Mouse (Mus musculus) lung, embryonic 15.5 days (tissue): ENCODE measurements around the gene Nnmt. TPM values are rescaled to one million over a fixed set of nuclear protein-coding genes. Genes with fewer than 3 reads are reported as not detected.

Source experiments
- ATAC-seq: fragments of 200-750 bp; cut with Nextera tagmentation; 2 replicates; pipeline ENCODE4 v1.8.0; 2017; ENCODE audit warnings: moderate number of reproducible peaks, borderline replicate concordance; ENCODE audit not compliant: low FRiP score, low TSS enrichment; ENCODE audit errors: extremely low read depth
- H3K27ac ChIP-seq: fragments of 300-500 bp; sonication (generic); 2 replicates; pipeline ENCODE4 v1.5.1; 2015; ENCODE audit warnings: moderate library complexity, mild to moderate bottlenecking, inconsistent platforms
- H3K27me3 ChIP-seq: fragments of 300-500 bp; sonication (generic); 2 replicates; pipeline ENCODE4 v1.6.1; 2015; ENCODE audit warnings: inconsistent platforms
- H3K36me3 ChIP-seq: fragments of 300-500 bp; sonication (generic); 2 replicates; pipeline ENCODE4 v1.6.1; 2015; ENCODE audit warnings: inconsistent platforms
- H3K4me1 ChIP-seq: fragments of 300-500 bp; sonication (generic); 2 replicates; pipeline ENCODE4 v1.6.1; 2015; ENCODE audit warnings: inconsistent platforms
- H3K4me2 ChIP-seq: fragments of 300-500 bp; sonication (generic); 2 replicates; pipeline ENCODE4 v1.6.1; 2015; ENCODE audit warnings: inconsistent platforms, mild to moderate bottlenecking, moderate library complexity
- H3K4me3 ChIP-seq: fragments of 300-500 bp; sonication (generic); 2 replicates; pipeline ENCODE4 v1.5.1; 2015; ENCODE audit warnings: mild to moderate bottlenecking, inconsistent platforms
- H3K9ac ChIP-seq: fragments of 300-500 bp; sonication (generic); 2 replicates; pipeline ENCODE4 v1.6.1; 2015; ENCODE audit warnings: inconsistent platforms
- H3K9me3 ChIP-seq: fragments of 300-500 bp; sonication (generic); 2 replicates; pipeline ENCODE4 v1.6.1; 2016; ENCODE audit warnings: inconsistent platforms
- WGBS: fragments of 180-500 bp; shearing (Covaris S2); methylation state at CpG from one replicate; pipeline ENCODE4 v1.1.7; 2015; 5-methylcytosine and 5-hydroxymethylcytosine counted together
- polyA plus RNA-seq: library from polyadenylated mRNA; unstranded; fragments of >200 nt; fragmentation: Nextera tagmentation; extraction: Ambion mirVana; gene quantifications from 2 replicates; pipeline ENCODE4 v1.2.1, GENCODE M21; 2015

The Nnmt gene
- polyA plus RNA-seq, 1 experiment from 2014 or later, result 1.5 TPM

GRCm38 (mm10) chr9:48646781-48647647 lies 42.1 kb upstream of the Nnmt start:
- H3K9me3 ChIP-seq, result no peaks in the 10 kb centered on the region
- no peaks in the 10 kb centered on the region for H3K36me3 ChIP-seq
- 55% methylated on average over 16 of the region's 16 CpGs for WGBS
- no peak overlapping the region for H3K4me2 ChIP-seq
- H3K27ac ChIP-seq, result no peak overlapping the region
- H3K4me3 ChIP-seq, result no peak overlapping the region
- H3K9ac ChIP-seq, result no peak overlapping the region
- peaks cover 17% of the 10 kb centered on the region; the same call in 1 of the 2 replicates for H3K27me3 ChIP-seq
- H3K4me1 ChIP-seq, result peaks cover 10% of the 10 kb centered on the region
- no peak for ATAC-seq

- no peaks in the 10 kb centered on the region for H3K36me3 ChIP-seq
- 21% methylated on average over 4 of the region's 4 CpGs for WGBS
- ATAC-seq, result peak; percentile 50; the same call in 1 of the 2 replicates
- H3K4me1 ChIP-seq, result peaks cover 10% of the 10 kb centered on the region
- H3K4me3 ChIP-seq, result no peak overlapping the region
- H3K27me3 ChIP-seq, result peaks cover 17% of the 10 kb centered on the region; the same call in 1 of the 2 replicates
- no peak overlapping the region for H3K9ac ChIP-seq
- H3K9me3 ChIP-seq, result no peaks in the 10 kb centered on the region
- no peak overlapping the region for H3K4me2 ChIP-seq
- no peak overlapping the region for H3K27ac ChIP-seq
Measured at GRCm38 (mm10) chr9:48646251-48646650, 41.3 kb upstream of the Nnmt start.

- no peak overlapping the region for H3K4me2 ChIP-seq
- H3K4me1 ChIP-seq, result peaks cover 10% of the 10 kb centered on the region
- H3K27ac ChIP-seq, result no peak overlapping the region
- H3K27me3 ChIP-seq, result peaks cover 17% of the 10 kb centered on the region; the same call in 1 of the 2 replicates
- no peak overlapping the region for H3K9ac ChIP-seq
- WGBS, result 61% methylated on average over 4 of the region's 4 CpGs
- ATAC-seq, result no peak
- no peak overlapping the region for H3K4me3 ChIP-seq
- no peaks in the 10 kb centered on the region for H3K9me3 ChIP-seq
- H3K36me3 ChIP-seq, result no peaks in the 10 kb centered on the region
Measured at GRCm38 (mm10) chr9:48645648-48646126, 40.7 kb upstream of the Nnmt start.

- Histone ChIP-seq H3K27ac (no peak overlapping the region), H3K4me1 (peaks cover 10% of the 10 kb centered on the region)
- WGBS, result 50% methylated on average over 13 of the region's 13 CpGs
Measured at GRCm38 (mm10) chr9:48644926-48645647, 40.1 kb upstream of the Nnmt start.

GRCm38 (mm10) chr9:48644376-48644775 lies 39.4 kb upstream of the Nnmt start:
- no peak for ATAC-seq
- peaks cover 22% of the 10 kb centered on the region; the same call in 1 of the 2 replicates for H3K27me3 ChIP-seq
- H3K4me3 ChIP-seq, result no peak overlapping the region
- no peaks in the 10 kb centered on the region for H3K9me3 ChIP-seq
- H3K27ac ChIP-seq, result no peak overlapping the region
- 77% methylated on average over 3 of the region's 3 CpGs for WGBS
- peaks cover 8% of the 10 kb centered on the region for H3K4me1 ChIP-seq
- no peaks in the 10 kb centered on the region for H3K36me3 ChIP-seq
- no peak overlapping the region for H3K4me2 ChIP-seq
- H3K9ac ChIP-seq, result no peak overlapping the region

More at GRCm38 (mm10) chr9:48644926-48645647, 40.1 kb upstream of the Nnmt start:
- ATAC-seq, result no peak
- no peaks in the 10 kb centered on the region for H3K9me3 ChIP-seq
- H3K4me3 ChIP-seq, result no peak overlapping the region
- H3K9ac ChIP-seq, result no peak overlapping the region
- no peak overlapping the region for H3K4me2 ChIP-seq
- no peaks in the 10 kb centered on the region for H3K36me3 ChIP-seq
- H3K27me3 ChIP-seq, result peaks cover 17% of the 10 kb centered on the region; the same call in 1 of the 2 replicates

- Histone ChIP-seq H3K9me3 (no peaks in the 10 kb centered on the region), H3K9ac (no peak overlapping the region), H3K27me3 (peaks cover 26% of the 10 kb centered on the region; the same call in 1 of the 2 replicates), H3K4me2 (no peak overlapping the region), H3K4me1 (no peaks in the 10 kb centered on the region), H3K27ac (no peak overlapping the region), H3K36me3 (no peaks in the 10 kb centered on the region), H3K4me3 (no peak overlapping the region)
- ATAC-seq, result no peak
- WGBS, result 89% methylated on average over 8 of the region's 8 CpGs
Measured at GRCm38 (mm10) chr9:48641636-48642035, 36.7 kb upstream of the Nnmt start.

- H3K27me3 ChIP-seq, result peaks cover 33% of the 10 kb centered on the region
- H3K9ac ChIP-seq, result no peak overlapping the region
- H3K4me2 ChIP-seq, result no peak overlapping the region
- no peak overlapping the region for H3K27ac ChIP-seq
- H3K4me1 ChIP-seq, result no peaks in the 10 kb centered on the region
- no peaks in the 10 kb centered on the region for H3K36me3 ChIP-seq
- WGBS, result 68% methylated on average over 8 of the region's 8 CpGs
- no peak overlapping the region for H3K4me3 ChIP-seq
- no peak for ATAC-seq
- H3K9me3 ChIP-seq, result no peaks in the 10 kb centered on the region
Measured at GRCm38 (mm10) chr9:48640881-48641280, 35.9 kb upstream of the Nnmt start.

- H3K9me3 ChIP-seq, result no peaks in the 10 kb centered on the region
- no peak overlapping the region for H3K9ac ChIP-seq
- H3K4me1 ChIP-seq, result no peaks in the 10 kb centered on the region
- no peak overlapping the region for H3K4me2 ChIP-seq
- peaks cover 39% of the 10 kb centered on the region for H3K27me3 ChIP-seq
- H3K4me3 ChIP-seq, result no peak overlapping the region
- 31% methylated on average over 15 of the region's 15 CpGs for WGBS
- no peaks in the 10 kb centered on the region for H3K36me3 ChIP-seq
- no peak overlapping the region for H3K27ac ChIP-seq
- no peak for ATAC-seq
Measured at GRCm38 (mm10) chr9:48638176-48638803, 33.3 kb upstream of the Nnmt start.

- Histone ChIP-seq H3K27me3 (peaks cover 39% of the 10 kb centered on the region), H3K4me3 (no peak overlapping the region), H3K9me3 (no peaks in the 10 kb centered on the region), H3K27ac (no peak overlapping the region), H3K4me2 (no peak overlapping the region), H3K36me3 (no peaks in the 10 kb centered on the region), H3K4me1 (no peaks in the 10 kb centered on the region), H3K9ac (no peak overlapping the region)
- ATAC-seq, result no peak
- WGBS, result 81% methylated on average over 7 of the region's 7 CpGs
Measured at GRCm38 (mm10) chr9:48637161-48637560, 32.2 kb upstream of the Nnmt start.

- Histone ChIP-seq H3K9ac (no peak overlapping the region), H3K4me1 (no peaks in the 10 kb centered on the region), H3K4me3 (no peak overlapping the region), H3K27me3 (peaks cover 39% of the 10 kb centered on the region), H3K36me3 (no peaks in the 10 kb centered on the region), H3K9me3 (no peaks in the 10 kb centered on the region), H3K4me2 (0 out of 2 replicates have a peak overlapping the region, but pooled peaks have one; percentile 9), H3K27ac (no peak overlapping the region)
- ATAC-seq, result no peak
- 33% methylated on average over 18 of the region's 18 CpGs for WGBS
Measured at GRCm38 (mm10) chr9:48635576-48636350, 30.8 kb upstream of the Nnmt start.

GRCm38 (mm10) chr9:48633147-48633546 lies 28.2 kb upstream of the Nnmt start:
- H3K27ac ChIP-seq, result no peak overlapping the region
- no peaks in the 10 kb centered on the region for H3K9me3 ChIP-seq
- no peak overlapping the region for H3K4me3 ChIP-seq
- no peaks in the 10 kb centered on the region for H3K4me1 ChIP-seq
- H3K36me3 ChIP-seq, result no peaks in the 10 kb centered on the region
- WGBS, result 76% methylated on average over 6 of the region's 6 CpGs
- no peak overlapping the region for H3K4me2 ChIP-seq
- no peak overlapping the region for H3K9ac ChIP-seq
- H3K27me3 ChIP-seq, result peaks cover 23% of the 10 kb centered on the region
- ATAC-seq, result no peak
